Mouse (Mus musculus): Measurements from ENCODE around the gene Fgfr2. TPM values are rescaled to one million over a fixed set of nuclear protein-coding genes. Genes with fewer than 3 reads are reported as not detected.

Gene Fgfr2
- polyA plus RNA-seq, 1 experiment from 2014 or later: 24.1 TPM

DNA sequence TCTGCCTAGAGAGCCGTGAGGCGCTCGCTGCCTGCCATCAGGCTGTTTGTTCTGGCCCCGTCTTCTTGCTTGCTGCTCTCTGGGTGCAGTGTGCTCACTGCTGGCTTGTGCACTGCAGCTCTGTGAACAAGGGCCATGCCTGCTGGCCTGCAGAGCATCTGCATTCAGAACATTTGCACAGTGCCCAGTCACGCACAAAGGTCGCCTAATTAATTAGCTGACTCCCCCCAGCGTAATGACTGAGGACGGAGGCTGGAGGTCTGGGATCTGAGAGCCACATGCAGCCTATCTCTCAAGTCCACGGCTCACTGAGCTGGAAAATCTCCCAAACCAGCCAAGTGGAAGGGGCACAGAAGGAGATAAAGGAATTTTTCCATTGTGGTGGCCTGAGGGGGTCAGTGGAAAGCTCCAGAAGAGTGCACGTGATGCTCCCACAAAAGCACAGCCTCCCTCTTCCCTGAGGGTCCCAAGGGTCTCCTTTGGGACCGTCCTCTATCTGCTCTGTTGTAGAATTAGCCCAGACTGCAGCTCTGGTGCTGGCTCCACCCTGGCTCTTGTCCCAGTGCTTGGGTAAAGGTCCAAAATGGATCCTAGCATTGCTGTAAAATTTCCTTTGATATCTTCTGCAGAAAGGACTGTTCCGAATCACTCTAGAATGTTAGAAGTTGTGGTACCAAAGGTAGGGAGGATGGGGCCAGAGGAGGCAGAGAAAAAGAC lies 2285.1 kb downstream of the Fgfr2 start:
- H3K9ac ChIP-seq (ENCODE audit: low read depth, low read length): no peak overlapping the region
- H3K4me3 ChIP-seq (ENCODE audit: low read length): no peak overlapping the region
- no peaks in the 10 kb centered on the region for H3K9me3 ChIP-seq (ENCODE audit: control insufficient read depth, low read length)
- H3K4me1 ChIP-seq (ENCODE audit: control insufficient read depth, insufficient read depth, low read depth, low read length): peaks cover 25% of the 10 kb centered on the region
- H3K27ac ChIP-seq (ENCODE audit: low read depth, low read length): peak overlapping the region; percentile 46
- H3K4me2 ChIP-seq (ENCODE audit: low read length): no peak overlapping the region
- H3K36me3 ChIP-seq (ENCODE audit: control insufficient read depth, insufficient read depth, low read length): no peaks in the 10 kb centered on the region
- WGBS: 11% methylated on average over 12 of the region's 12 CpGs
- ATAC-seq: peak; percentile 93
- H3K27me3 ChIP-seq (replicated peaks; ENCODE audit: control insufficient read depth, insufficient read depth, low read length): no peaks in the 10 kb centered on the region

DNA sequence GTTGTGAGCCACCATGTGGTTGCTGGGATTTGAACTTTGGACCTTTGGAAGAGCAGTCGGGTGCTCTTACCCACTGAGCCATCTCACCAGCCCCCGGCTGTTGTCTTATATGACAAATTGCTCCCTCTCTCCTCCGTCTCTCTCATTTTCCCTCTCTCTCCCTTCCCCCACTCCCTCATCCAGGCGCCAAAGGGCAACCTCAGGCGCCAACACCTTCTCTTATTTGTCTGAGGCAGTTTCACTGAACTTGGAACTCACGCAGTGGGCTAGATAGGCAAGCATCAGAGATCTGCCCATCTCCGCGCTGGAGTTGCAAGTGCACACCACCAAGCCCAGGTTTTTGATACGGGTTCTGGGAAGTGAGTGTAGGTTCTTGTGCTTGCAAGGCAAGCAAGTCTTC lies 2287.1 kb downstream of the Fgfr2 start:
- Histone ChIP-seq H3K9ac (ENCODE audit: low read depth, low read length) (no peak overlapping the region), H3K4me2 (ENCODE audit: low read length) (no peak overlapping the region), H3K4me3 (ENCODE audit: low read length) (no peak overlapping the region), H3K27me3 (replicated peaks; ENCODE audit: control insufficient read depth, insufficient read depth, low read length) (no peaks in the 10 kb centered on the region), H3K27ac (ENCODE audit: low read depth, low read length) (no peak overlapping the region), H3K36me3 (ENCODE audit: control insufficient read depth, insufficient read depth, low read length) (no peaks in the 10 kb centered on the region), H3K9me3 (ENCODE audit: control insufficient read depth, low read length) (no peaks in the 10 kb centered on the region), H3K4me1 (ENCODE audit: control insufficient read depth, insufficient read depth, low read depth, low read length) (peaks cover 25% of the 10 kb centered on the region)
- 61% methylated on average over 9 of the region's 9 CpGs for WGBS
- ATAC-seq: no peak

DNA sequence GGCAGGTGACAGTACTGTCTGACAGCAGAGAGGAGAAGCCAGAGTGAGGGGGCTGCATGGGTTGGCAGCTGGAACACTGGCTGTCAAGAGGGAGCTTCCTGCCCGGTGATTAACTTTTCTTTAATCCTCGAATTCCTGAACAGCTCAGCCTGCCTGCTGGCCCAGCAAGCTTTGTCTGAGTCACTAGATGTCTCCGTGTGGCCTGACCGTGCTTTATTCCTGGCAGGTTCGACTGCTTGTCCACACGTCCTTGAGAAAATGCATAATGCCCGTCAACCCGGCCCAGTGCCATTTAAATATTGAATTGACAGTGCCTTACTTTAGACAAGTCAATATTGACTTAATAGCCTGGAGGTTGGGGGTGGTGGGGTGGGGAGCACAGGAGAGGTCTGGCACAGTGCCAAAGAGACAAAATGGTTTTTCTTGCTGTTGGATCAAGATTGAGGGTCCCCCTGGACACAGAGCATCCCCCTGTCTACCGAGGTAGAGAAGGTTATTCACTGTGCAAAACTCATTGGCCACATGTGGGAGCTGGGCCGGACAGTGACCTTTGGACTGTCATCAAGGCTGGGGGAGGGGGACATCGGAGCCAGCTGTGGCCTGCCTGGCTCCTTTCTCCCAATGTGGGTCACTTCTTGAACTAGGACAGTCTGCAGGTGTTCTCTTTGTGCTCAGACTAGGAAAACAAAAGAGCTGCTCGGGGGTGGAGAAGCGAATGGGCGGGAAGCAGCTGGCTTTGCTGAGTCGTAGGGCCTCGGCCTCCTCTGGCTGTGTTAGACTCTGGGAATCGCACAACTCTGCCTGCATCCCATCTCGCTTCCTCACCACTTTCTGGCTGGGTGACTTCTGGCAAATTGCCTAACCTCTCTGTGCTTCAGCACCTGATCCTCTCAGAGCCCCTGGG lies 2287.9 kb downstream of the Fgfr2 start:
- WGBS: 7% methylated on average over 18 of the region's 18 CpGs
- peak; percentile 15; the same call in 1 of the 2 replicates for ATAC-seq
- Histone ChIP-seq H3K27me3 (replicated peaks; ENCODE audit: control insufficient read depth, insufficient read depth, low read length) (no peaks in the 10 kb centered on the region), H3K27ac (ENCODE audit: low read depth, low read length) (no peak overlapping the region), H3K9ac (ENCODE audit: low read depth, low read length) (no peak overlapping the region), H3K4me1 (ENCODE audit: control insufficient read depth, insufficient read depth, low read depth, low read length) (peaks cover 25% of the 10 kb centered on the region), H3K4me3 (ENCODE audit: low read length) (no peak overlapping the region), H3K36me3 (ENCODE audit: control insufficient read depth, insufficient read depth, low read length) (no peaks in the 10 kb centered on the region), H3K9me3 (ENCODE audit: control insufficient read depth, low read length) (no peaks in the 10 kb centered on the region), H3K4me2 (ENCODE audit: low read length) (no peak overlapping the region)

- H3K4me2 ChIP-seq (ENCODE audit: low read length): no peak overlapping the region
- no peak overlapping the region for H3K27ac ChIP-seq (ENCODE audit: low read depth, low read length)
- ATAC-seq: peak; percentile 83
- no peak overlapping the region for H3K4me3 ChIP-seq (ENCODE audit: low read length)
- no peaks in the 10 kb centered on the region for H3K36me3 ChIP-seq (ENCODE audit: control insufficient read depth, insufficient read depth, low read length)
- H3K9ac ChIP-seq (ENCODE audit: low read depth, low read length): no peak overlapping the region
- no peaks in the 10 kb centered on the region for H3K27me3 ChIP-seq (replicated peaks; ENCODE audit: control insufficient read depth, insufficient read depth, low read length)
- peaks cover 25% of the 10 kb centered on the region for H3K4me1 ChIP-seq (ENCODE audit: control insufficient read depth, insufficient read depth, low read depth, low read length)
- no peaks in the 10 kb centered on the region for H3K9me3 ChIP-seq (ENCODE audit: control insufficient read depth, low read length)
- 21% methylated on average over 21 of the region's 21 CpGs for WGBS
Measured at GRCm38 (mm10) chr7:130834299-130834698, 2288.9 kb downstream of the Fgfr2 start.

DNA sequence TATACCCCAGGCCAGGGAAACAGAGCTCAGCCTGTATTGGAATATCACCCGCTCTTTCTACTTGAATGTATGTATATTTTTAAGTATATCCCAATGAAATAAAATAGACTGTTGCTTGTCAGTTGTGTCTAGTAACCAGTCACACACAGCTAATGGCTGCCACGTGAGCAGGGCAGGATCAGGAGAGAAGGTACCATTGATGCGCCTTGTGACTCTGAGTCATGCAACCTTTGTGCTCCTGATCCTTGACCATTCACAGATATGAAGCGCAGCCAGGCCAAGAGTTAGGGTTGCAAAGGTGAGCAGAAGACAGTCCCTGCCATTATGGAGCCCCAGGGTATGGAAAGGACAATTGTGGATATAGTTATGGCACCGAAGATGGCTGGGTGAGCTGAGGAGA lies 2291.6 kb downstream of the Fgfr2 start:
- H3K36me3 ChIP-seq (ENCODE audit: control insufficient read depth, insufficient read depth, low read length): no peaks in the 10 kb centered on the region
- no peak overlapping the region for H3K27ac ChIP-seq (ENCODE audit: low read depth, low read length)
- H3K4me3 ChIP-seq (ENCODE audit: low read length): no peak overlapping the region
- H3K4me2 ChIP-seq (ENCODE audit: low read length): no peak overlapping the region
- H3K9ac ChIP-seq (ENCODE audit: low read depth, low read length): no peak overlapping the region
- 93% methylated on average over 5 of the region's 5 CpGs for WGBS
- no peaks in the 10 kb centered on the region for H3K9me3 ChIP-seq (ENCODE audit: control insufficient read depth, low read length)
- no peaks in the 10 kb centered on the region for H3K27me3 ChIP-seq (replicated peaks; ENCODE audit: control insufficient read depth, insufficient read depth, low read length)
- peaks cover 10% of the 10 kb centered on the region for H3K4me1 ChIP-seq (ENCODE audit: control insufficient read depth, insufficient read depth, low read depth, low read length)
- ATAC-seq: no peak

DNA sequence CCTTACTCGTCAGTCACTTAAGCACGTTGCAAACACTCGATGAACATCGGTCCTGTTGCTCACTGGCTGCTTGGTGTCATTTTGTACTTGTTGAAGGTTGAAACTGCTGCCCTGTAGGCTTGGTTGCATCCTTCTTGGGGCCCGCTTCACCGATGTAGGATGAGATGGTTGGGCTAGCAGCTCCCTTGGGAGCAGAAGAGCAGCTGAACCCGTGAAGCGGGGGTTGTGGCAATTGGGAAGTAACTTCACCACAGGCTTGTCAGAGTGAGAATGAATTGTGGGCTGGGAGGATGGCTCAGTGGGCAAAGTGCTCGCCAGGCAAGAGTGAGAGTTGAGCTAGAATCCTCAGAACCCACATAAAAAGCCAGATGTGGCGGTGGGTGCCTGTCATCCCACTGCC lies 2294.7 kb downstream of the Fgfr2 start:
- Histone ChIP-seq H3K4me3 (ENCODE audit: low read length) (no peak overlapping the region), H3K27ac (ENCODE audit: low read depth, low read length) (no peak overlapping the region), H3K4me2 (ENCODE audit: low read length) (no peak overlapping the region), H3K27me3 (replicated peaks; ENCODE audit: control insufficient read depth, insufficient read depth, low read length) (no peaks in the 10 kb centered on the region), H3K9ac (ENCODE audit: low read depth, low read length) (no peak overlapping the region), H3K9me3 (ENCODE audit: control insufficient read depth, low read length) (no peaks in the 10 kb centered on the region), H3K36me3 (ENCODE audit: control insufficient read depth, insufficient read depth, low read length) (no peaks in the 10 kb centered on the region), H3K4me1 (ENCODE audit: control insufficient read depth, insufficient read depth, low read depth, low read length) (no peaks in the 10 kb centered on the region)
- 90% methylated on average over 10 of the region's 10 CpGs for WGBS
- no peak for ATAC-seq

DNA sequence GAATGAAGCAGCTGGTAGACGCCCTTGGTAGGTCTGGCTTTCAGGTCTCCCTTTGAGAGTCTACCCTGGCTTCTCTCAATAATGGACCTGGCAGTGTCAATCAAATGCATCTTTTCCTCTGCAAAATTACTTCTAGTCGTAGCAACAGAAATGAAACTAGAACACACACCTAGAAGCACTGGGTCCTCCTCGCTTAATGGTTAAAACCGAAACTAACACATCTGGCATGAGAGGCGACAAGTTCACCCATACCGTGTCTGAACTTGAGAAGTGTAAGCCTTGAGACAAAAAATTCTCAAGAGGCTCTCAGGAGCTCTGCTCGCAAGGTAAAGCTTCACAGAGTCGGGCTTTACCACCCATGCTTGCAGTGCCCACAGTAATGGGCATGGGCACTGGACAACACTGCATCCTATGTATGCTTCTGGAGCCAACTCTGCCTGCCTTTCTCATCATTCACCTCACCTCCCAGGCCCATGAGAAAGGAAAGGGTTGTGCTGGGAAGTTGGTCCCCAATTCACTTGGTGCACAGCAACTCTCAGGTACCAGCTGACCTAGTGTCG lies 2295.2 kb downstream of the Fgfr2 start:
- H3K9me3 ChIP-seq (ENCODE audit: control insufficient read depth, low read length): no peaks in the 10 kb centered on the region
- no peak for ATAC-seq

GRCm38 (mm10) chr7:130827431-130827830 lies 2295.7 kb downstream of the Fgfr2 start:
- H3K9ac ChIP-seq (ENCODE audit: low read depth, low read length): no peak overlapping the region
- H3K36me3 ChIP-seq (ENCODE audit: control insufficient read depth, insufficient read depth, low read length): no peaks in the 10 kb centered on the region
- 54% methylated on average over 3 of the region's 3 CpGs for WGBS
- H3K4me3 ChIP-seq (ENCODE audit: low read length): no peak overlapping the region
- no peak overlapping the region for H3K27ac ChIP-seq (ENCODE audit: low read depth, low read length)
- H3K27me3 ChIP-seq (replicated peaks; ENCODE audit: control insufficient read depth, insufficient read depth, low read length): no peaks in the 10 kb centered on the region
- H3K4me1 ChIP-seq (ENCODE audit: control insufficient read depth, insufficient read depth, low read depth, low read length): no peaks in the 10 kb centered on the region
- no peak overlapping the region for H3K4me2 ChIP-seq (ENCODE audit: low read length)
- no peak for ATAC-seq
- no peaks in the 10 kb centered on the region for H3K9me3 ChIP-seq (ENCODE audit: control insufficient read depth, low read length)

More for the DNA sequence above, 2295.2 kb downstream of the Fgfr2 start:
- Histone ChIP-seq H3K4me2 (ENCODE audit: low read length) (no peak overlapping the region), H3K27me3 (replicated peaks; ENCODE audit: control insufficient read depth, insufficient read depth, low read length) (no peaks in the 10 kb centered on the region), H3K4me3 (ENCODE audit: low read length) (no peak overlapping the region), H3K9ac (ENCODE audit: low read depth, low read length) (no peak overlapping the region), H3K4me1 (ENCODE audit: control insufficient read depth, insufficient read depth, low read depth, low read length) (no peaks in the 10 kb centered on the region), H3K27ac (ENCODE audit: low read depth, low read length) (no peak overlapping the region), H3K36me3 (ENCODE audit: control insufficient read depth, insufficient read depth, low read length) (no peaks in the 10 kb centered on the region)
- WGBS: 89% methylated on average over 9 of the region's 9 CpGs

DNA sequence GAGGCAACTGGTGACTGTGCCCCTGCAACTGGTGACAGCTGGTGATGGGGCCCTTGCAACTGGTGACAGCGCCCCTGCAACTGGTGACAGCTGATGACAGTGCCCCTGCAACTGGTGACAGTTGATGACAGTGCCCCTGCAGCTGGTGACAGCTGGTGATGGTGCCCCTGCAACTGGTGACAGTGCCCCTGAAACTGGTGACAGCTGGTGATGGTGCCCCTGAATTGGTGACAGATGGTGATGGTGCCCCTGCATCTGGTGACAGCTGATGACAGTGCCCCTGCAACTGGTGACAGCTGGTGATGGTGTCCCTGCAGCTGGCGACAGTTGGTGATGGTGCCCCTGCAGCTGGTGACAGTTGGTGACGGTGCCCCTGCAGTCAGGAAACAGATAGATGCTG lies 2296.8 kb downstream of the Fgfr2 start:
- Histone ChIP-seq H3K4me3 (ENCODE audit: low read length) (no peak overlapping the region), H3K27ac (ENCODE audit: low read depth, low read length) (no peak overlapping the region), H3K4me2 (ENCODE audit: low read length) (no peak overlapping the region), H3K9ac (ENCODE audit: low read depth, low read length) (no peak overlapping the region), H3K36me3 (ENCODE audit: control insufficient read depth, insufficient read depth, low read length) (no peaks in the 10 kb centered on the region), H3K27me3 (replicated peaks; ENCODE audit: control insufficient read depth, insufficient read depth, low read length) (no peaks in the 10 kb centered on the region), H3K4me1 (ENCODE audit: control insufficient read depth, insufficient read depth, low read depth, low read length) (no peaks in the 10 kb centered on the region), H3K9me3 (ENCODE audit: control insufficient read depth, low read length) (no peaks in the 10 kb centered on the region)
- ATAC-seq: no peak
- 65% methylated on average over 3 of the region's 3 CpGs for WGBS
